Mouse (Mus musculus) CH12.LX (cell line): ENCODE results near the gene Kri1. TPM values are rescaled to one million over a fixed set of nuclear protein-coding genes. Genes with fewer than 3 reads are reported as not detected.

ENCODE experiments used
- DNase-seq: peaks from one replicate; pipeline ENCODE4 v3.0.0-alpha.2; 2013; ENCODE audit errors: extremely low read depth
- H3K27ac ChIP-seq: 2 replicates; pipeline ENCODE4 v1.5.1; 2012; ENCODE audit warnings: low read depth, mild to moderate bottlenecking, control low read depth, moderate library complexity; ENCODE audit not compliant: insufficient read depth
- H3K27me3 ChIP-seq: replicated peaks from 2 replicates; pipeline ENCODE3; 2012; ENCODE audit warnings: inconsistent platforms
- H3K36me3 ChIP-seq, 2 experiments: replicated peaks in 1 of 2; 2 replicates each; pipeline versions ENCODE3 to v1.6.1; 2012; ENCODE audit warnings: inconsistent platforms in 1 of 2, low read length in 1 of 2, mild to moderate bottlenecking in 1 of 2, mixed read lengths in 1 of 2, moderate library complexity in 1 of 2; ENCODE audit not compliant: control insufficient read depth in 1 of 2, insufficient read depth in 1 of 2
- H3K4me1 ChIP-seq, 2 experiments: 2 replicates each; pipeline ENCODE4 v1.6.1; 2012; ENCODE audit warnings: inconsistent platforms in 1 of 2, moderate library complexity in 1 of 2; ENCODE audit not compliant: insufficient read depth in 2 of 2, control insufficient read depth in 1 of 2
- H3K4me2 ChIP-seq: 2 replicates; pipeline ENCODE4 v1.6.1; 2012; ENCODE audit warnings: low read depth, mild to moderate bottlenecking, control low read depth; ENCODE audit not compliant: poor library complexity, insufficient read depth, severe bottlenecking
- H3K4me3 ChIP-seq, 3 experiments: fragments of 150-350 bp in 1 of 3; sonication (generic) in 1 of 3; replicated peaks in 1 of 3; 2 replicates each; pipeline versions ENCODE3 to v1.5.1; 2011 to 2012; ENCODE audit warnings: low read depth in 2 of 3, low read length in 2 of 3, mild to moderate bottlenecking in 2 of 3, moderate library complexity in 2 of 3, control low read depth in 1 of 3, improper control_type of control experiment in 1 of 3, inconsistent platforms in 1 of 3, mixed read lengths in 1 of 3; ENCODE audit not compliant: poor library complexity in 1 of 3
- H3K79me2 ChIP-seq: replicated peaks from 2 replicates; pipeline ENCODE4 v1.6.1; 2012; ENCODE audit warnings: mild to moderate bottlenecking, moderate library complexity; ENCODE audit not compliant: control insufficient read depth, poor library complexity, insufficient read depth, severe bottlenecking; ENCODE audit errors: extremely low read depth
- H3K9ac ChIP-seq: 2 replicates; pipeline ENCODE4 v1.6.1; 2012; ENCODE audit warnings: low read depth, mild to moderate bottlenecking, control low read depth, moderate library complexity; ENCODE audit not compliant: insufficient read depth
- H3K9me3 ChIP-seq: replicated peaks from 2 replicates; pipeline ENCODE3; 2012; ENCODE audit warnings: low read length, inconsistent platforms, mixed read lengths
- CTCF ChIP-seq, 2 experiments: IDR thresholded peaks in 1 of 2; conservative IDR thresholded peaks in 1 of 2; 2 replicates each; pipeline ENCODE4 v1.5.1; 2011 to 2012; ENCODE audit warnings: low read depth in 2 of 2, low read length in 2 of 2, improper control_type of control experiment in 1 of 2, inconsistent platforms in 1 of 2, mild to moderate bottlenecking in 1 of 2, moderate library complexity in 1 of 2
- E2F4 ChIP-seq: IDR thresholded peaks from 2 replicates; pipeline ENCODE4 v1.6.1; 2011; ENCODE audit warnings: low read depth, low read length, improper control_type of control experiment; ENCODE audit not compliant: insufficient replicate concordance
- HCFC1 ChIP-seq: IDR thresholded peaks from 2 replicates; pipeline ENCODE4 v1.6.1; 2012; ENCODE audit warnings: low read depth, mild to moderate bottlenecking, inconsistent platforms, low read length, improper control_type of control experiment
- IRF4 ChIP-seq: IDR thresholded peaks from 2 replicates; pipeline ENCODE4 v1.6.1; 2014; ENCODE audit warnings: low read depth, mild to moderate bottlenecking, inconsistent platforms, low read length, improper control_type of control experiment
- JUND ChIP-seq: conservative IDR thresholded peaks from 2 replicates; pipeline ENCODE4 v1.6.1; 2011; ENCODE audit warnings: low read depth, low read length, improper control_type of control experiment
- MAFK ChIP-seq: IDR thresholded peaks from 2 replicates; pipeline ENCODE4 v1.6.1; 2011; ENCODE audit warnings: low read length, improper control_type of control experiment; ENCODE audit not compliant: insufficient replicate concordance
- MEF2A ChIP-seq: IDR thresholded peaks from 2 replicates; pipeline ENCODE4 v1.6.1; 2014; ENCODE audit warnings: low read depth, mild to moderate bottlenecking, inconsistent platforms, low read length, improper control_type of control experiment, borderline replicate concordance
- NRF1 ChIP-seq: IDR thresholded peaks from 2 replicates; pipeline ENCODE4 v1.6.1; 2014; ENCODE audit warnings: low read depth, mild to moderate bottlenecking, inconsistent platforms, low read length, improper control_type of control experiment, moderate library complexity
- POLR2AphosphoS2 ChIP-seq: IDR thresholded peaks from 2 replicates; pipeline ENCODE4 v1.6.1; 2011; ENCODE audit warnings: low read depth, low read length, improper control_type of control experiment
- RCOR1 ChIP-seq: conservative IDR thresholded peaks from 2 replicates; pipeline ENCODE4 v1.6.1; 2012; ENCODE audit warnings: low read depth, mild to moderate bottlenecking, inconsistent platforms, low read length, improper control_type of control experiment
- TBP ChIP-seq: conservative IDR thresholded peaks from 2 replicates; pipeline ENCODE4 v1.6.1; 2011; ENCODE audit warnings: low read depth, low read length, improper control_type of control experiment
- TCF12 ChIP-seq: IDR thresholded peaks from 2 replicates; pipeline ENCODE4 v1.6.1; 2014; ENCODE audit warnings: low read depth, mild to moderate bottlenecking, inconsistent platforms, low read length, improper control_type of control experiment
- ZKSCAN1 ChIP-seq: IDR thresholded peaks from 2 replicates; pipeline ENCODE4 v1.6.1; 2012; ENCODE audit warnings: low read depth, inconsistent platforms, low read length, improper control_type of control experiment, borderline replicate concordance
- ZMIZ1 ChIP-seq: IDR thresholded peaks from 2 replicates; pipeline ENCODE4 v1.6.1; 2012; ENCODE audit warnings: low read depth, mild to moderate bottlenecking, inconsistent platforms, low read length, improper control_type of control experiment
- dilution Hi-C: fragments of 300-500 bp; cut with MboI; formaldehyde crosslinking; loops from 2 replicates; pipeline ENCODE4 v1.14.3; 2020; ENCODE audit warnings: low sequenced_read_pairs; ENCODE audit not compliant: extremely low pct_unique_long_range_greater_than_20kb, extremely low pct_ligation_motif_present
- in situ Hi-C: fragments of 300-500 bp; cut with MboI; formaldehyde crosslinking; loops from 3 replicates; pipeline ENCODE4 v1.14.3; 2019; ENCODE audit warnings: low sequenced_read_pairs, low pct_ligation_motif_present, low pct_unique_long_range_greater_than_20kb, mixed read lengths
- polyA plus RNA-seq: library from polyadenylated mRNA; unstranded; fragments of >175 nt; gene quantifications from 2 replicates; pipeline ENCODE4 v1.2.1, GENCODE M21; 2012; ENCODE audit warnings: low read depth; ENCODE audit not compliant: insufficient read length
- total RNA-seq, 2 experiments: library from RNA; depleted of rRNA; stranded (reverse); fragments of 300-350 nt in 1 of 2; fragments of >200 nt in 1 of 2; gene quantifications; 2 replicates each; pipeline ENCODE4 v1.2.3; 2012 to 2014

Kri1 gene
- total and polyA plus RNA-seq, 3 experiments: 28.8 to 57.1 (median 55.5) TPM

- no peak overlapping the region for H3K4me2 ChIP-seq
- no peak overlapping the region for H3K9ac ChIP-seq
- H3K4me1 ChIP-seq: no peaks in the 10 kb centered on the region
- H3K79me2 ChIP-seq: 0 out of 2 replicates have a peak, but pooled peaks cover 3% of the 10 kb centered on the region
- in situ Hi-C loops: no loop called here
- H3K9me3 ChIP-seq: no peaks in the 10 kb centered on the region
- no peak overlapping the region for H3K4me3 ChIP-seq
- no peak for DNase-seq
- TF ChIP-seq MAFK (no peak), POLR2AphosphoS2 (0 out of 2 replicates have a peak, but pooled peaks have one; percentile 15), ZMIZ1 (peak; percentile 45; the same call in 1 of the 2 replicates), TCF12 (no peak)
- H3K27ac ChIP-seq: no peak overlapping the region
- no peaks in the 10 kb centered on the region for H3K27me3 ChIP-seq
- dilution Hi-C loops: no loop called here
- peaks cover 87 to 97% of the 10 kb centered on the region in 2 experiments for H3K36me3 ChIP-seq
These were observed 14.1 kb downstream of the Kri1 start for GRCm38 (mm10) chr9:21273520-21274228.

DNA sequence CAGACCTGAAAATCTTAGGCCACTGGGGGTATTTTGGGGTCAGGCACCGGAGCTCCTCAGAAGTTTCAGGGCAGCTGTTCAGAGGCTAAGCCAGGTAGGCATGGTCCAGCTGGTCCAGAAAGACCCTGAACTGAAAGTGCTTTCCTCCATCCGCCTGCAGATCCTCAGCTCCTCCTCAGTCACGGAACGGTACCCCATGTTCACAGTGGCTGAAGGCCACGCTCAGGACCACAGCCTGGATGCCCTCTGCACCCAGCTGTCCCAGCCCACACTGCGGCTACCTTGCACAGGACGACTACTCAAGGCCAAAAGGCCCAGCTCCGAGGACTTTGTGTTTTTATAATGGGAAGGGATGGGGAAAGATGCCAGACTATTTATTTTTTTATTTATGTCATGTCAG, 14.7 kb downstream of the Kri1 start:
- dilution Hi-C loops (no loop called here), in situ Hi-C loops (no loop called here)
- H3K4me1 ChIP-seq: no peaks in the 10 kb centered on the region
- H3K9me3 ChIP-seq: no peaks in the 10 kb centered on the region
- H3K36me3 ChIP-seq: peaks cover 88 to 98% of the 10 kb centered on the region in 2 experiments
- H3K9ac ChIP-seq: no peak overlapping the region
- DNase-seq: no peak
- H3K79me2 ChIP-seq: 0 out of 2 replicates have a peak, but pooled peaks cover 3% of the 10 kb centered on the region
- no peak overlapping the region for H3K4me3 ChIP-seq
- no peaks in the 10 kb centered on the region for H3K27me3 ChIP-seq
- H3K4me2 ChIP-seq: no peak overlapping the region
- no peak for TF ChIP-seq IRF4
- no peak for TF ChIP-seq MEF2A
- TF ChIP-seq JUND: no peak
- TF ChIP-seq CTCF (conservative IDR thresholded peaks at IDR 0.05 in 1 of 2, IDR thresholded peaks at IDR 0.05 in 1 of 2; ENCODE audit: low read depth in 2 of 2, low read length in 2 of 2): no peak
- no peak for TF ChIP-seq ZMIZ1
- 0 out of 2 replicates have a peak, but pooled peaks have one; percentile 9 for TF ChIP-seq POLR2AphosphoS2
- TF ChIP-seq E2F4: no peak
- TF ChIP-seq RCOR1: no peak
- no peak overlapping the region for H3K27ac ChIP-seq

- H3K4me1 ChIP-seq: no peaks in the 10 kb centered on the region
- dilution Hi-C loops: no loop called here
These were observed 15.4 kb downstream of the Kri1 start for GRCm38 (mm10) chr9:21272391-21272790.

More at GRCm38 (mm10) chr9:21272391-21272790, 15.4 kb downstream of the Kri1 start:
- Histone ChIP-seq H3K79me2 (no peaks in the 10 kb centered on the region), H3K36me3 (peaks cover 83 to 95% of the 10 kb centered on the region in 2 experiments), H3K27me3 (no peaks in the 10 kb centered on the region), H3K4me2 (no peak overlapping the region), H3K9ac (no peak overlapping the region), H3K27ac (no peak overlapping the region), H3K9me3 (no peaks in the 10 kb centered on the region), H3K4me3 (no peak overlapping the region)
- in situ Hi-C loops: no loop called here
- TF ChIP-seq TBP (no peak), ZKSCAN1 (no peak), NRF1 (no peak), POLR2AphosphoS2 (no peak), RCOR1 (no peak), HCFC1 (no peak)
- DNase-seq: no peak
